Mouse (Mus musculus): Measurements from ENCODE around the gene Gm20388. TPM values are rescaled to one million over a fixed set of nuclear protein-coding genes. Genes with fewer than 3 reads are reported as not detected.
"Not testable (repeated sequence)": the region's sequence is repeated elsewhere in the genome, so short reads cannot be mapped to it uniquely, and the experiment has no call there.

The Gm20388 gene
- total RNA-seq, 2 experiments from 2014 or later = 2.4 to 2.6 TPM

GRCm38 (mm10) chr8:120787631-120788030, 877.0 kb downstream of the Gm20388 start:
- intact Hi-C loops (cut with DNase I) = no loop called here
- no peak for TF ChIP-seq CTCF (IDR thresholded peaks at IDR 0.05)
- Histone ChIP-seq H3K4me3 (no peak overlapping the region), H3K27ac (no peak overlapping the region)
- no peak for DNase-seq (ENCODE audit: extremely low spot score in 1 of 2, low spot score in 2 of 2)

GRCm38 (mm10) chr8:120792710-120793109, 882.1 kb downstream of the Gm20388 start:
- Histone ChIP-seq H3K4me3 (no peak overlapping the region), H3K27ac (no peak overlapping the region)
- intact Hi-C loops (cut with DNase I) = no loop called here
- no peak for TF ChIP-seq CTCF (IDR thresholded peaks at IDR 0.05)
- no peak for DNase-seq (ENCODE audit: extremely low spot score in 1 of 2, low spot score in 2 of 2)

GRCm38 (mm10) chr8:120795944-120796635, 885.4 kb downstream of the Gm20388 start:
- peak; percentile 90 for TF ChIP-seq CTCF (IDR thresholded peaks at IDR 0.05)
- DNase-seq (ENCODE audit: extremely low spot score in 1 of 2, low spot score in 2 of 2) = peak; percentile 77 to 87
- no peak overlapping the region for H3K4me3 ChIP-seq
- no peak overlapping the region for H3K27ac ChIP-seq
- intact Hi-C loops (cut with DNase I) = loop anchor here (1.0 kb wide), 1 partner anchor 116 kb away; no protein-coding TSS in a partner anchor

- TF ChIP-seq CTCF (IDR thresholded peaks at IDR 0.05) = no peak
- no peak overlapping the region for H3K4me3 ChIP-seq
- no peak overlapping the region for H3K27ac ChIP-seq
- intact Hi-C loops (cut with DNase I) = no loop called here
- DNase-seq (ENCODE audit: extremely low spot score in 1 of 2, low spot score in 2 of 2) = no peak
These were observed 886.5 kb downstream of the Gm20388 start for GRCm38 (mm10) chr8:120797019-120797727.

GRCm38 (mm10) chr8:120800308-120800865, 889.7 kb downstream of the Gm20388 start:
- no peak overlapping the region for H3K4me3 ChIP-seq
- peak; percentile 38 to 58 for DNase-seq (ENCODE audit: extremely low spot score in 1 of 2, low spot score in 2 of 2)
- TF ChIP-seq CTCF (IDR thresholded peaks at IDR 0.05) = peak; percentile 87
- H3K27ac ChIP-seq = no peak overlapping the region
- intact Hi-C loops (cut with DNase I) = no loop called here

DNA sequence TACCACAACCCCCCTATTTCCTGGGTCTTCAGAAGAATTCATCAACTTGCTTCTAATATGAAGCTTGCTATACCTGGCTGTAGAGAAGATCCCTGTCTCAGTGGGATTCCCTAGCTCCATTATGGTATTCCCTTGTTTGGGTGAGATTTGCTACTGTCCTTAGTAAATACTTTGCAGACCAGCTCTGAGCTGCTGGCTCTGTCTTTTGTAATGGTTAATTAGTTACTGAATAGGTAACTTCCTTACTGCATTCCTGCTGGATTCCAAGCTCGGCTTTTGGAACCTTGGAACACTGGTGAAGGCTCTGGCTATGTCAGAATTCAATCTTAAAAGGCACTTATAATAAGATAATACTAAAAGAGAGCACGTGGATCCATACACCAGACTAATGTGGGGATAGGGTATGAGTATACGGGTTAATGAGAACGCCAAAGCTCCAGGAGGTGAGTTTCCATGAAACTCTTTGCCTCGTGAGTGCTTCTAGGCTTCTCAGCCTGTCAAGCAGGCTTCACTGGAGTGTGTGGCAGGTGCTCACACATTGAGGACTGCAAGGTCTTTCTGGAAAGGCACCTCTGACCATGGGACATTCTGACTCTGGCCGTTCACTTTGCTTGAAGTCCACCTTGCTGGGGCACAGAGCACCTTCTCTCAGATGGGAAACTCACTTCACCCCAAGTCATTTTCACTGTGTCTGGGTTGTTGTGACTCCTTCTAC, 893.2 kb downstream of the Gm20388 start:
- intact Hi-C loops (cut with DNase I); DNase-seq (ENCODE audit: extremely low spot score in 1 of 2, low spot score in 2 of 2); H3K27ac ChIP-seq; H3K4me3 ChIP-seq: not testable (repeated sequence)

GRCm38 (mm10) chr8:120804741-120805140, 894.1 kb downstream of the Gm20388 start:
- no peak overlapping the region for H3K4me3 ChIP-seq
- TF ChIP-seq CTCF (IDR thresholded peaks at IDR 0.05) = no peak
- intact Hi-C loops (cut with DNase I) = no loop called here

GRCm38 (mm10) chr8:120806780-120807264, 896.2 kb downstream of the Gm20388 start:
- H3K4me3 ChIP-seq = no peak overlapping the region
- no peak for DNase-seq (ENCODE audit: extremely low spot score in 1 of 2, low spot score in 2 of 2)
- no peak overlapping the region for H3K27ac ChIP-seq
- intact Hi-C loops (cut with DNase I) = no loop called here
- no peak for TF ChIP-seq CTCF (IDR thresholded peaks at IDR 0.05)

More at GRCm38 (mm10) chr8:120804741-120805140, 894.1 kb downstream of the Gm20388 start:
- no peak overlapping the region for H3K27ac ChIP-seq
- no peak for DNase-seq (ENCODE audit: extremely low spot score in 1 of 2, low spot score in 2 of 2)

DNA sequence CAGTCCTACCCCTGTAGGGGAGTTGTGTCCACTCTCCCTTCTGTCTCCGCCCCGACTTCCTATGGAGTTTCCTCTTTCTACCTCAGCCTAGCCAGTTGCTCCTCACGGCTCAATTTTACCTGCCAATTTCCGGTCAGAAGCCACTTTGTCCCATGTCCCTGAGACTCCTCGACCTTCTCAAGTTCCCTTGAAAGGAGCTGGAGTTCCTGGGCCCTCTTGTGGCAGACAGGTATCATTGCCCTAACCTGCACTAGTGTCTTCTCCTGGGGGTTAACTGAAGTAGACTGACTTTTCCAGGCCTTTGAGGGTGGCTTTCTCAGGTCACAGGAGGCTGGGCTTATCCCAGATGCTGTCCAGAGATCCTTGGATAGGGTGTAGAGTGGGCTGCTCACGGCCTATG, 897.1 kb downstream of the Gm20388 start:
- DNase-seq (ENCODE audit: extremely low spot score in 1 of 2, low spot score in 2 of 2) = no peak
- Histone ChIP-seq H3K27ac (no peak overlapping the region), H3K4me3 (no peak overlapping the region)
- intact Hi-C loops (cut with DNase I) = no loop called here
- peak; percentile 61 for TF ChIP-seq CTCF (IDR thresholded peaks at IDR 0.05)

GRCm38 (mm10) chr8:120809050-120809449, 898.4 kb downstream of the Gm20388 start:
- Histone ChIP-seq H3K4me3 (no peak overlapping the region), H3K27ac (no peak overlapping the region)
- intact Hi-C loops (cut with DNase I) = no loop called here
- no peak for TF ChIP-seq CTCF (IDR thresholded peaks at IDR 0.05)
- no peak for DNase-seq (ENCODE audit: extremely low spot score in 1 of 2, low spot score in 2 of 2)

DNA sequence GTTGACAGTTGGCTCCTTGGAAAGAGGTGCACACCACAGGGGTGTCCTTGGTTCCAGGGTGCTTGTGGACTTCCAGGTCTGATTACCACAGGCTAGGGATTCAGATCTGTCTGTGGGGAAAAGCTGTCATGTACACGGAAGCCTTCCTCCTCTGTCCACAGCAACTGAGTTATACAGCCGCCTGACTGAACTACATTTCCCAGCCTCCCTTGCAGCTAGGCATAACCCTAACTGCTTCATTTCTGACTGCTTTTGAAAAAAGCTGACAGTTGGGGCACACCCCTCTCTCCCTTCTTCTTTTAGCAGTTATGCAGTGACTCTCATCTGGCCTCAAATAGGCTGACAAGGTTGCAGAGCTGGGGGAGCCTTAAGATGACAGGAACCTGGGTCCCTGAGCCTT, 901.3 kb downstream of the Gm20388 start:
- intact Hi-C loops (cut with DNase I) = no loop called here
- no peak overlapping the region for H3K27ac ChIP-seq
- H3K4me3 ChIP-seq = no peak overlapping the region
- no peak for DNase-seq (ENCODE audit: extremely low spot score in 1 of 2, low spot score in 2 of 2)
- TF ChIP-seq CTCF (IDR thresholded peaks at IDR 0.05) = no peak

DNA sequence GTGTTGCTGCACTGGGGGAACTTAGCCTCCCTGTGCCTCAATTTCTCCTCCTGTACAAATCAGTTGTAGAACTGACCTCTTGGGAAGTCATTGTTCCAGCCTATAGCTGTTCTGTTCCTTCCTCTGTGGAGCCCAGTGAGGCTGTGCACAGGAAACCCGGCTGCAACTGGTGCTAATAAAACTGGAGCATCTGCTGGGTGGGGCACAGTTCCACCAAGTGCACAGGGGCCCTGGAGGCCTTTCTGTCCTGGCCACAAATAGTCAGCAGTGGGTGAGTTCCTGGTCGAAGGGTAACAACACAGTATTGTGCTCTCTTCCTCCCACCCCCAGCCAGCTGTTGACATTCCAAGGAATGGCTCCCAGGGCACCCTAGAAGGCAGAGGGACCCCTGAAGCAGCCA, 902.4 kb downstream of the Gm20388 start:
- DNase-seq (ENCODE audit: extremely low spot score in 1 of 2, low spot score in 2 of 2) = no peak
- Histone ChIP-seq H3K4me3 (no peak overlapping the region), H3K27ac (no peak overlapping the region)
- TF ChIP-seq CTCF (IDR thresholded peaks at IDR 0.05) = no peak
- intact Hi-C loops (cut with DNase I) = no loop called here
